Mouse (Mus musculus) embryo, embryonic 11.5 days (tissue): ENCODE measurements at regions not wholly inside any gene's neighbourhood (a gene's known extent, or its start where the extent isn't known, plus 50 kb on each side); places are given as distances from the start of the nearest gene placed in this dataset.

Experiments
- DNase-seq: peaks from one replicate; pipeline ENCODE4 v3.0.0-alpha.2; 2012; ENCODE audit warnings: low read depth, low spot score

GRCm38 (mm10) chr12:39073289-39074022 lies 294.3 kb downstream of the Etv1 start:
- no peak for DNase-seq

- no peak for DNase-seq
These were observed 307.1 kb downstream of the Etv1 start for GRCm38 (mm10) chr12:39086285-39086684.

GRCm38 (mm10) chr12:39094638-39095230 lies 315.6 kb downstream of the Etv1 start:
- DNase-seq = no peak

- DNase-seq = no peak
These were observed 344.4 kb downstream of the Etv1 start for GRCm38 (mm10) chr12:39123391-39124095.

- DNase-seq = peak; percentile 14
These were observed 375.5 kb downstream of the Etv1 start for GRCm38 (mm10) chr12:39154689-39155088.

- no peak for DNase-seq
These were observed 397.8 kb downstream of the Etv1 start for GRCm38 (mm10) chr12:39176958-39177357.

- peak; percentile 2 for DNase-seq
These were observed 444.9 kb downstream of the Etv1 start for GRCm38 (mm10) chr12:39224073-39224472.

- no peak for DNase-seq
These were observed 477.4 kb downstream of the Etv1 start for GRCm38 (mm10) chr12:39256605-39257004.

GRCm38 (mm10) chr12:39257571-39257970 lies 478.4 kb downstream of the Etv1 start:
- no peak for DNase-seq

GRCm38 (mm10) chr12:39289676-39290075 lies 510.5 kb downstream of the Etv1 start:
- no peak for DNase-seq

- DNase-seq = no peak
These were observed 522.4 kb downstream of the Etv1 start for GRCm38 (mm10) chr12:39301351-39302212.

GRCm38 (mm10) chr12:39302213-39302591 lies 523.0 kb downstream of the Etv1 start:
- no peak for DNase-seq

GRCm38 (mm10) chr12:39307746-39308145 lies 528.6 kb downstream of the Etv1 start:
- DNase-seq = no peak

GRCm38 (mm10) chr12:39309905-39310304 lies 530.7 kb downstream of the Etv1 start:
- DNase-seq = no peak

GRCm38 (mm10) chr12:39317229-39317628 lies 538.0 kb downstream of the Etv1 start:
- no peak for DNase-seq

- DNase-seq = no peak
These were observed 542.3 kb downstream of the Etv1 start for GRCm38 (mm10) chr12:39321453-39321852.

GRCm38 (mm10) chr12:39326157-39326556 lies 547.0 kb downstream of the Etv1 start:
- no peak for DNase-seq

GRCm38 (mm10) chr12:39326668-39327299 lies 547.6 kb downstream of the Etv1 start:
- no peak for DNase-seq

GRCm38 (mm10) chr12:39328377-39328776 lies 549.2 kb downstream of the Etv1 start:
- DNase-seq = no peak

GRCm38 (mm10) chr12:39339101-39339538 lies 559.9 kb downstream of the Etv1 start:
- DNase-seq = no peak

- DNase-seq = no peak
These were observed 562.6 kb downstream of the Etv1 start for GRCm38 (mm10) chr12:39341751-39342271.
